Mouse (Mus musculus) lung, postnatal 0 days (tissue): Measurements from ENCODE around the gene Gm10318.

ENCODE experiments used
- CTCF ChIP-seq: IDR thresholded peaks from 2 replicates; pipeline ENCODE4 v1.5.1; 2016; ENCODE audit warnings: antibody characterized with exemption, mild to moderate bottlenecking
- EP300 ChIP-seq: IDR thresholded peaks from 2 replicates; pipeline ENCODE4 v1.6.1; 2016; ENCODE audit warnings: antibody characterized with exemption, mild to moderate bottlenecking, control low read depth

GRCm38 (mm10) chr10:77864762-77865143, 12.1 kb downstream of the Gm10318 start:
- TF ChIP-seq CTCF: no peak
- no peak for TF ChIP-seq EP300
